Mouse (Mus musculus): Measurements from ENCODE around the gene Kif22. TPM values are rescaled to one million over a fixed set of nuclear protein-coding genes. Genes with fewer than 3 reads are reported as not detected.

Gene Kif22
- polyA plus RNA-seq, 2 experiments = 60.1 to 101 TPM

DNA sequence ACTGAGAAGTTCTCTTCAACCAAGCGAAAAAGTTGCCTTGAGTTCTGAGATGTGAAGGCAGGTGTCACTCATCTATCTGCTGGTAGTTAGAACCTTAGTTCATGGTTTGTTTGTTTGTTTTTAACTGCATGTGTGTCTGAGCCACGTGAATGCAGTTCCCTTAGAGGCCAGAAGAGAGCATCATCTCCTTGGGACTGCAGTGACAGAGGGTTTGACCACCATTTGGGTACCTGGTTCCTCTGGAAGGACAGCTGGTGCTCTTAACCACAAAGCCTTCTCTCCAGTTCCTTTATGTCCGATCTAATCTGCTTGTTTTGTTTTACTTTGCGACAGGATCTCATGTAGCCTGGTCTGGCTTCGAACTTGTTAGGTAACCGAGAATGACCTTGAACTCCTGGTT, 23.3 kb upstream of the Kif22 start:
- Histone ChIP-seq H3K9ac (replicated peaks) (no peak overlapping the region), H3K4me1 (replicated peaks; ENCODE audit: control insufficient read depth in 2 of 2, insufficient read depth in 2 of 2, low read length in 1 of 2) (no peaks in the 10 kb centered on the region), H3K4me3 (ENCODE audit: insufficient read depth in 1 of 2, low read depth in 2 of 2, low read length in 2 of 2) (no peak overlapping the region), H3K27ac (no peak overlapping the region), H3K36me3 (replicated peaks; ENCODE audit: control insufficient read depth, insufficient read depth, low read depth) (no peaks in the 10 kb centered on the region), H3K27me3 (ENCODE audit: control insufficient read depth, insufficient read depth, low read length) (no peaks in the 10 kb centered on the region), H3K9me3 (ENCODE audit: control insufficient read depth, low read length) (no peaks in the 10 kb centered on the region), H3K4me2 (ENCODE audit: low read depth) (no peak overlapping the region)
- TF ChIP-seq CTCF (IDR thresholded peaks at IDR 0.05; ENCODE audit: low read depth) (peak; percentile 54), EP300 (IDR thresholded peaks at IDR 0.05; ENCODE audit: low read depth) (no peak)
- ATAC-seq (ENCODE audit: insufficient read depth) = no peak
- no peak for DNase-seq (ENCODE audit: low read depth in 3 of 3, low spot score in 3 of 3)
- WGBS (ENCODE audit: insufficient replicate concordance) = 59% methylated on average over 6 of the region's 6 CpGs

DNA sequence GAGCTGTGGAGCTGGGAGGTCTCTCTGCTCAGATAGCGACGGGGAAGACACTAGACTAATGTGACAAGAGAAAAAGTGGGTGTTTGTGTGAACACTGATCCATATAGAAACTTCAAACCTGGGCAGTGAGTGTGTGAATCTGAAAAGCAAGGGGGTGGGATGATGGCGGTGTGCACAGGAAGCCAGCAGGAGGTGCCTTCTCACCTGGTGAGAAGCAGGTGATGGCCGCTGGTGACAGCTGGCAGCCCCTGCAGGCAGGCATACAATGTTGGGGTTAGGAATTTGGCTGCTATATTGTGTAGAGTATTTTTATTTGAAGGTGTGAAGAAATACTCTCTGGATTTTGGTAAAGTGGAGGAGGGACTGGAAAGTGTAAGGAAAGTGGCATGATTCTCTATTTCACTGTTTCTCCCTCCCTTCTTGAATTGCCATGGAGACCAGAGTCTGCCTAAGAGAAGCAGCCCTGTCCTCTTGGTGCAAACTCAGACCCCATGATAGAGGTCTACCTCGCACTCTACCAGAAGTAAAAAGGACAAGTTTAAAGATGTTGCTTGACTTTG, 12.8 kb upstream of the Kif22 start:
- Histone ChIP-seq H3K27ac (no peak overlapping the region), H3K9me3 (ENCODE audit: control insufficient read depth, low read length) (no peaks in the 10 kb centered on the region), H3K4me1 (replicated peaks; ENCODE audit: control insufficient read depth in 2 of 2, insufficient read depth in 2 of 2, low read length in 1 of 2) (no peaks in the 10 kb centered on the region), H3K4me2 (ENCODE audit: low read depth) (no peak overlapping the region), H3K4me3 (ENCODE audit: insufficient read depth in 1 of 2, low read depth in 2 of 2, low read length in 2 of 2) (no peak overlapping the region), H3K27me3 (ENCODE audit: control insufficient read depth, insufficient read depth, low read length) (peaks cover 4% of the 10 kb centered on the region), H3K36me3 (replicated peaks; ENCODE audit: control insufficient read depth, insufficient read depth, low read depth) (no peaks in the 10 kb centered on the region), H3K9ac (replicated peaks) (no peak overlapping the region)
- WGBS (ENCODE audit: insufficient replicate concordance) = 58% methylated on average over 5 of the region's 5 CpGs
- no peak for TF ChIP-seq CTCF (IDR thresholded peaks at IDR 0.05; ENCODE audit: low read depth)
- TF ChIP-seq EP300 (IDR thresholded peaks at IDR 0.05; ENCODE audit: low read depth) = no peak
- no peak for DNase-seq (ENCODE audit: low read depth in 3 of 3, low spot score in 3 of 3)
- no peak for ATAC-seq (ENCODE audit: insufficient read depth)

DNA sequence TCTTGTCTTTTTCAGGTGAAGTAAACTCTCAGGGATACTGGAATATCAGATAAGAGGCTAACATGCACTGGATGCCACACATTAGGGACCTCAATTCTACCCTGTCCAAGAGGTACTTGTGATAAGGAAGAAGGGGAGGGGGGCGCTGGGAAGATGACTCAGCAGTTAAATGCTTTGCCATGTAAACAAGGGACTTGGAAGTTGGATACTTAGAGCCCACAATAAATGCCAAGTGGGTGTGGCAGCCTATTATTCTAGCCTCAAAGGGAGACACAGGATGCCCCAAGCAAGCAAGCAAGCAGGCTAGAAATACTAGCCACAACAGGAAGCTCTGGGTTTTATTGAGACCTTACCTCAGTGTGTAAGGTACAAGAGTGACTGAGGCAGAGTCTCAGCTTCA, 11.0 kb downstream of the Kif22 start:
- 41% methylated on average over 1 of the region's 1 CpGs for WGBS (ENCODE audit: insufficient replicate concordance)
- Histone ChIP-seq H3K27ac (no peak overlapping the region), H3K36me3 (replicated peaks; ENCODE audit: control insufficient read depth, insufficient read depth, low read depth) (peaks cover 87% of the 10 kb centered on the region), H3K9me3 (ENCODE audit: control insufficient read depth, low read length) (no peaks in the 10 kb centered on the region), H3K9ac (replicated peaks) (no peak overlapping the region; the same call in 1 of the 2 replicates), H3K4me3 (ENCODE audit: insufficient read depth in 1 of 2, low read depth in 2 of 2, low read length in 2 of 2) (no peak overlapping the region), H3K4me1 (replicated peaks; ENCODE audit: control insufficient read depth in 2 of 2, insufficient read depth in 2 of 2, low read length in 1 of 2) (peaks cover 19 to 20% of the 10 kb centered on the region in 2 experiments), H3K4me2 (ENCODE audit: low read depth) (no peak overlapping the region), H3K27me3 (ENCODE audit: control insufficient read depth, insufficient read depth, low read length) (no peaks in the 10 kb centered on the region)
- ATAC-seq (ENCODE audit: insufficient read depth) (no peak), DNase-seq (ENCODE audit: low read depth in 3 of 3, low spot score in 3 of 3) (no peak)
- TF ChIP-seq CTCF (IDR thresholded peaks at IDR 0.05; ENCODE audit: low read depth) (no peak), EP300 (IDR thresholded peaks at IDR 0.05; ENCODE audit: low read depth) (no peak)

DNA sequence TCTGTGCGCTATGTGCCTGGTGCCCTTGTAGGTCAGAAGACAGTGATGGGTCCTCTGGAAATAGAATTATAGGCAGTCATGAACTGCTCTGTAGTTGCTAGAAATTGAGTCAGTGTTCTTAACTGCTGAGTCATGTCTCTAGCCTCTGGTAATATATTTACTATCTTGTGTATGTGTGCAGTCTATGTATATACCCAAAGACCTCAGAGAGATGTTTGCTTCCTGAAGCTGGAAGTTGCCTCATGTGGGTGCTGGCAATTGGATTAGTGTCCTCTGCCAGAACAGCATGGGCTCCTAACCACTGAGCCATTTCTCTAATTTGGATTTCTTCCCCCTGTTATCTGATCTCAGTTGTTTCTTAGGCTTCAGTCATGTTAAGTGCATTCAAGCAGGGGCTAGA, 12.1 kb downstream of the Kif22 start:
- H3K9ac ChIP-seq (replicated peaks) = no peak overlapping the region
- WGBS (ENCODE audit: insufficient replicate concordance) = 85% methylated on average over 1 of the region's 1 CpGs
- ATAC-seq (ENCODE audit: insufficient read depth) (no peak), DNase-seq (ENCODE audit: low read depth in 3 of 3, low spot score in 3 of 3) (no peak)
- H3K27ac ChIP-seq = peak overlapping the region; percentile 54
- H3K36me3 ChIP-seq (replicated peaks; ENCODE audit: control insufficient read depth, insufficient read depth, low read depth) = peaks cover 77% of the 10 kb centered on the region
- H3K4me1 ChIP-seq (replicated peaks; ENCODE audit: control insufficient read depth in 2 of 2, insufficient read depth in 2 of 2, low read length in 1 of 2) = peaks cover 19 to 20% of the 10 kb centered on the region in 2 experiments
- H3K27me3 ChIP-seq (ENCODE audit: control insufficient read depth, insufficient read depth, low read length) = no peaks in the 10 kb centered on the region
- no peak overlapping the region for H3K4me2 ChIP-seq (ENCODE audit: low read depth)
- H3K9me3 ChIP-seq (ENCODE audit: control insufficient read depth, low read length) = no peaks in the 10 kb centered on the region
- TF ChIP-seq EP300 (IDR thresholded peaks at IDR 0.05; ENCODE audit: low read depth) (no peak), CTCF (IDR thresholded peaks at IDR 0.05; ENCODE audit: low read depth) (no peak)
- H3K4me3 ChIP-seq (ENCODE audit: insufficient read depth in 1 of 2, low read depth in 2 of 2, low read length in 2 of 2) = no peak overlapping the region

DNA sequence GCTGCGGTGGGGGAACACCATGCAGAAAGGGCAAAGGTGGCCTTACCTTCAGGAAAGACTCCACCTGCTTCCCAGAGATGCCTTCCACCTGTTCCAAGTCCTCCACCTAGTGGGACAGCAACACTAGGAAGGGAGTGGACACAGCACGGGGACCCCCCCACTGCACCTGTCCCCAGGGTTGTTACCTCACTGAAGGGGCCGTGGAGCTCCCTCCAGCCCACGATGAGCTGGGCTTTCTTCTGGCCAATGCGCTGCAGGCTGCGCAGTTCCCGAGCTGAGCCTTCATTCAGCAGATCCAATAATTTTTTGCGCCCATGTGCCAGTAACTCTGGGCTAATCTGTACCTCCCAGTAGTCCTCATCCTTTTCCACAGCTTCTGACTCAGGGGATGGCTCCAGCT, 14.4 kb downstream of the Kif22 start:
- peak overlapping the region; percentile 76 for H3K4me2 ChIP-seq (ENCODE audit: low read depth)
- peak overlapping the region; percentile 48 to 95 for H3K4me3 ChIP-seq (ENCODE audit: insufficient read depth in 1 of 2, low read depth in 2 of 2, low read length in 2 of 2)
- H3K9ac ChIP-seq (replicated peaks) = peak overlapping the region; percentile 96
- H3K36me3 ChIP-seq (replicated peaks; ENCODE audit: control insufficient read depth, insufficient read depth, low read depth) = peaks cover 73% of the 10 kb centered on the region
- no peaks in the 10 kb centered on the region for H3K9me3 ChIP-seq (ENCODE audit: control insufficient read depth, low read length)
- whole genome bisulfite sequencing (ENCODE audit: insufficient replicate concordance) = 64% methylated on average over 8 of the region's 8 CpGs
- peaks cover 30 to 35% of the 10 kb centered on the region in 2 experiments for H3K4me1 ChIP-seq (replicated peaks; ENCODE audit: control insufficient read depth in 2 of 2, insufficient read depth in 2 of 2, low read length in 1 of 2)
- H3K27ac ChIP-seq = peak overlapping the region; percentile 89
- no peaks in the 10 kb centered on the region for H3K27me3 ChIP-seq (ENCODE audit: control insufficient read depth, insufficient read depth, low read length)
- TF ChIP-seq EP300 (IDR thresholded peaks at IDR 0.05; ENCODE audit: low read depth) = no peak
- no peak; the same call in 1 of the 2 replicates for TF ChIP-seq CTCF (IDR thresholded peaks at IDR 0.05; ENCODE audit: low read depth)
- no peak for DNase-seq (ENCODE audit: low read depth in 3 of 3, low spot score in 3 of 3)
- ATAC-seq (ENCODE audit: insufficient read depth) = no peak

Data from liver, embryonic 14.5 days (tissue).